Mouse (Mus musculus) gastrocnemius, adult 2 months (tissue): ENCODE data around the gene Klf11. TPM values are rescaled to one million over a fixed set of nuclear protein-coding genes. Genes with fewer than 3 reads are reported as not detected.

ENCODE experiments used
- DNase-seq: peaks from one replicate; pipeline ENCODE4 v3.0.0; 2022
- H3K27ac ChIP-seq: fragments of 200-600 bp; 2 replicates; pipeline ENCODE4 v1.8.1; 2022; ENCODE audit warnings: mild to moderate bottlenecking
- H3K4me3 ChIP-seq: fragments of 200-600 bp; 2 replicates; pipeline ENCODE4 v1.8.1; 2022; ENCODE audit warnings: mild to moderate bottlenecking, moderate library complexity
- CTCF ChIP-seq: fragments of 200-600 bp; IDR thresholded peaks from 2 replicates; pipeline ENCODE4 v1.8.1; 2022; ENCODE audit warnings: antibody characterized with exemption, mild to moderate bottlenecking, moderate library complexity
- intact Hi-C: fragments of 180-260 bp; cut with DNase I; formaldehyde crosslinking; loops from one replicate; pipeline ENCODE4 v1.15.1; 2025
- total RNA-seq, 2 experiments: library from RNA; stranded (reverse); gene quantifications; 2 replicates each; pipeline ENCODE4 v1.2.3; 2021

Gene Klf11
- total RNA-seq, 2 experiments from 2014 or later, result 4.1 to 7.9 TPM

DNA sequence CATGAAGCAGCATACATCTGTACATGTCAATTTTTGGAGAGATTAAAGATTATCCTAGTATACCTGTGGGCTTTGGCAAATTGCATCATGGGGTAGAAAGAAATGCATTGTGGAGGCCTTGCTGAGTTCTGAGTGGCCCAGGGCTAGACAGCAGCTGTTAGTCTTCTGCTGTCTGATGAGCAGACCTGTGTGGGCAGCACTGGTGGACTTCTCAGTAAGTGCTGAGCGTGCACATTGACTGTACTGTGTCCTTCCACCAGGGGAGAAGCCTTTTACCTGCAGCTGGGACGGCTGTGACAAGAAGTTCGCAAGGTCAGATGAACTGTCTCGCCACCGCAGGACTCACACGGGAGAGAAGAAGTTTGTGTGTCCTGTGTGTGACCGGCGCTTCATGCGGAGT is 8.8 kb downstream of the Klf11 start:
- no peak overlapping the region for H3K4me3 ChIP-seq
- intact Hi-C loops, result no loop called here
- DNase-seq, result no peak
- H3K27ac ChIP-seq, result no peak overlapping the region
- no peak for TF ChIP-seq CTCF

GRCm38 (mm10) chr12:24661100-24661499 is 10.0 kb downstream of the Klf11 start:
- DNase-seq, result no peak
- intact Hi-C loops, result no loop called here
- H3K4me3 ChIP-seq, result no peak overlapping the region
- H3K27ac ChIP-seq, result no peak overlapping the region
- no peak for TF ChIP-seq CTCF

DNA sequence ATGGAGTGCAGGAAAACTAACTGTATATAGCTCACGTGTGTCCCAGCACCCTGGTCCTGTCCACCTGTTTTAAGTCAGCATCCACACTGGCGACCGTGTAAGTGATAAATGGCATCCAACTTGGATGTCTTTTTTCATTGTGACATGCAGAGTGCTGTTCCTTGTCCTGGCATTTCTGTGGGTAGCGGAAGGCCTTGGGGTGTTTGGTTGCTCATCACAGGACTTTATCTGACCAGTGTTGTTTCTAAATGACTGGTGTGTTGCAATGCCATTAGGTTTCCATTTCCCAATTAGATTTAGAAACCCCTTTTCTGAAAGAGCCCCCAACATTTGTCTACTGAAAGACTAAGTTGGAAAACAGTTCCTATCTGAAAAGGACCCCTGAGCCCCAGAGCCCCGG is 11.1 kb downstream of the Klf11 start:
- intact Hi-C loops, result no loop called here
- TF ChIP-seq CTCF, result no peak
- H3K4me3 ChIP-seq, result no peak overlapping the region
- no peak overlapping the region for H3K27ac ChIP-seq
- no peak for DNase-seq

DNA sequence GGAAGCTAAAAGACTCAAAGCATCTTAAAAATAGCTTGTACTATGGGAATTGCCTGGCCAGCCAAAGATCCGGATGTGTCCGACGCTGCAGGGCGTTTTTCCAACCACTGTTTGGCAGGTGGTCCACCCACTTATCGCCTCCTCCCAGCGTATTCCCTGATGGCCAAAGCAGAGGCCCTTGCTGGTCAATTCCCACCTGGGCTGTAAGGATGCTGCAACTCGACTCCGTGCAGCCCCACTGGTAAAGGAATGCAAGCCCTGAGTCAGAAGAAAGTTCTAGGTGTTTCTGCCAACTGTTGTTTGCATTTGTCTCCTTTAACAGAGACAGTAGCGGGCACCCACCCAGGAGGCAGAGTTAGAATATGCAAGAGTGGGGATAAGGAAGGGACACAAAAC is 29.0 kb downstream of the Klf11 start:
- intact Hi-C loops, result no loop called here
- Histone ChIP-seq H3K4me3 (peak overlapping the region; percentile 75), H3K27ac (peak overlapping the region; percentile 89)

DNA sequence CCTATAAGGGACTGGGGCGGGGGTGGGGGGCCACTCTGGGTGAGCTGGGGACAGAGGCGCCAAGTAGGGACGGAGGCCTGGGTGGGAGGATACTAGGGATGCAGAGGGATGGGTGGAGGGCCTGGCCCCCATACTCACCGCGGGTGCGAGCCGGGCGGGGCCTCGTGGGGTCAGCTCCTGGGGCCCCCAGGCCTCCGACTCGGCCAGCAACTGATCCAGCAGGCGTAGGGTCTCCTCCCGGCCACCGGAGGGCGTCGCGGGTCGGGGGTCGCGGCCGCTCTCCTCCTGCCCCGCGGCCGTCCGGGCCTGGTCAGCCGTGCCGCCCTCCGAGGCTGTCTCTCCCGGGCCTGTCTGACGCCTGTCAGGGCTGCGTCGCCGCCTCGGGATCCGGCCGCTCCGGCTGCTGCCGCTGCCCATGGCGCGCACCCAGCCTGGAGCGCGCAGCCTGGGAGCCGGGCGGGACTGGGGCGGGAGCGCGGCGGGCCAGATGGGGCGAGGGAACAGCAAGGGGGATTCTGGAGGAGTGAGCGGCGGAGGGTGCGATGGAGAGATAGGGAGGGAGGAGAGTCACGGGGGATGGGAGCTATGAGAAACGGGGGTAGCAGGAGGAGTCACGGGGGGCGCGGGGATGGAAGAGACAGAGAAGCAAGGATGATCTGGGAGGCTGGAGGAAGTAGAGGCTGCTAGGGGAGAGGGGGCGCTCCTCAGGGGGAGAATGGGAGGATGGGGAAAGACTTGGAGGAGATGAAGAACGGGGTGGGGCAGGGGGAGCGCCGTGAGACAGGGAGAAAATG is 29.6 kb downstream of the Klf11 start:
- peak; percentile 30; the same call in 1 of the 2 replicates for TF ChIP-seq CTCF
- Histone ChIP-seq H3K4me3 (peak overlapping the region; percentile 75), H3K27ac (peak overlapping the region; percentile 89)
- intact Hi-C loops, result no loop called here
- peak; percentile 66 for DNase-seq

More for the DNA sequence above, 29.0 kb downstream of the Klf11 start:
- DNase-seq, result peak; percentile 76
- no peak for TF ChIP-seq CTCF

DNA sequence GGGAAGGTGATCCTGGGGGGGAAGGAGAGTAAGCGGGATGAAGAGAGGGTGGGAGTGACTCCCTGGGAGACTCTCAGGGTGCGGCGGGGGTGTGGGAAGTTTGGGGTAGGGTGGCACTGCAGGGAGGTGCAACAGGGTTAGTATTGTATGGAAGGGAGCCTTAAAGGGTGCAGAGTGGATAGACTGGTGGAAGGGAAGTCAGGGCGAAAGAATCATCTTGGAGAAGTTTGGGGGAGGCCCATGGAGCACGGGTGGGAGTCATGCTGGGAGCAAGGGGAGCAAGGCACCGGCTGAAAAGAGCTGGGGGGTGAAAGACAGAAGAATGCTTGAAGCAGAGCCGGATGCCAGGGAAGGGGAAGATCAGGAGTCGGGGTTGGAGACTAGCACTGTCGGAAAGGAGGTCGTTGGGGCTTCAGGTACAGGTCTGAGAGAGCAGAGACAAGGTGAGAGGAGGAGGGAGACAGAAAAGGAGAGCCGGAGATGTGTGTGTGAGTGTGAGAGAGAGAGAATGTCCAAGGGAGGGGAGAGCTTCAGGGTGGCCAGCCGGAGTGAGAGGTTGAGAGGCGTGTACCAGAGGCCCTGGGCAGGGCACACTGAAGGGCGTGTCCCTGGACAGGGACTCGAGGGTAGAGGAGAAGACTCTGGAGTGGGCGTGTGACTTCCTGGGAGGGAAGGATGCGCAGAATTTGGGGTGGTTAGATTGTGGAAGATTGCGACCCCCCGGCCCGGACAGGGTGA is 30.4 kb downstream of the Klf11 start, which contains the start of gene Cys1:
TSS of gene Cys1 (minus strand) at position 528 of the 738 bp plus-strand sequence.
- Histone ChIP-seq H3K4me3 (peak within 1 kb of the TSS; percentile 75), H3K27ac (peak within 1 kb of the TSS; percentile 89)
- TF ChIP-seq CTCF, result no peak
- peak; percentile 64 for DNase-seq
- intact Hi-C loops, result no loop called here

DNA sequence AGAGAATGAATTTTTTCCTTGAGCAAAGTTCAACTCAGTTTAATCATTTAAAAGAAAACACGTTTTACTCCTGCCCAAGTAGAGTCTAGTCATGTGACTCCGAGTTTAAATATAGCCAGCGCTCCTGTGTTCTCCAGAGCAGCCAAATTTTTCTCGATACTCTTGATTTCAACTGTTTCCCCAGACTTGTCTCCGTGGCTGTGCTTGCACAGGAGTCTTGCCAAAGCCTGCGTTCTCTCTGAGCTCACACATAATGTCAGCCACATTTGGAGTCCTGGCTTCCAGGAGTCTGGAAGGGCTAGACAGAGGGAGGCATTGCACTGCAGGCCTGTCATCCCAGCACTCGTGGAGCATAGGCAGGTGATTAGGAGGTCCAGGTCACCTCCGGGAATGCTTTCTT is 31.5 kb downstream of the Klf11 start:
- intact Hi-C loops, result no loop called here
- H3K27ac ChIP-seq, result peak overlapping the region; percentile 89
- no peak for TF ChIP-seq CTCF

DNA sequence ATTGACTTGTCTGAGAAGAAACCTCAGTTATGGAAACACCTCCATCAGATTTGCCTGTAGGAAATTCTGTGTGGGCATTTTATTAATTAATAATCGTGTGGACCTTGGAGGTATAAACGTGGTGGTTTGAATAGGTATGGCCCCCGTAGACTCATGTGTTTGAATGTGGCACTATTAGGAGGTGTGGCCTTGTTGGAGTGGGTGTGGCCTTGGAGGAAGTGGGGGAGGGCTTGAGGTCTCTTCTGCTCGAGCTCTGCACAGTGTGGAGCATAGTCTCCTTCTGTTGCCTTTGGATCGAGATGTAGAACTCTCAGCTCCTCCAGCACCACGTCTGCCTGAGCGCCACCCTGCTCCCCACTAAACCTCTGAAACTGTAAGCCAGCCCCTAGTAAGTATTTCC is 32.4 kb downstream of the Klf11 start:
- Histone ChIP-seq H3K4me3 (no peak overlapping the region), H3K27ac (0 out of 2 replicates have a peak overlapping the region, but pooled peaks have one; percentile 89)
- no peak for TF ChIP-seq CTCF
- intact Hi-C loops, result no loop called here
- DNase-seq, result no peak

More for the DNA sequence above, 31.5 kb downstream of the Klf11 start:
- H3K4me3 ChIP-seq, result peak overlapping the region; percentile 75
- peak; percentile 52 for DNase-seq

DNA sequence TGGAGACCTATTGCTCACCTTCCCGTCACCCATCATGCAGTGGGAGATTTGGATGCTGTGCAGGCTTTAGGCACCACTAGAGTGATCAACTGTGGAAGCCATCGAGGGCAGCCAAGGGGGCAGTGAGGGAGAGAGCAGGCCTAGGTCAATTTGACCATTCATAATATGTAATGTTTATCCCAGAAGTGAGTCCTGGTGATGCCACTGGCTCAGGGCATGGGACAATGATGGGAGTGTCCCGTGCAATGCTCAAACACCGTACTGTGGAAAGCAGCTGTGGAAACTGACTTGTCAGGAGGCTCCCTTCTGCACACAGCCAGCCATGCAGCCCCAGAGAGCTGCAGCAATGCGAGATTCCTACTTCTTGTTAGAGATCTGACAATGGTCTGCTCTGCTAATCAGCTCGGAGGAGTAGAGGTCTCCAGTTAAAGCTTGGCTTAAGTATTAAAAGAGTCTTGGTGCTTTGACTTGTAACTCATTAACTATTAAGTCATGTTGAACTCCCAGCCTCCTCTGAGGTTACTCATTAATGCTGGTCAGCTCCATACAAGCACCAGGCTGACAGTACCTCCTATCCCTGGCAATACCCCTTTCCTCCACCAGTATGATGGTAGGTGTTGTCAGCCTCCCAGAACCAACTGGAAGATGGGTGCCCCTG is 35.1 kb downstream of the Klf11 start:
- intact Hi-C loops, result no loop called here

DNA sequence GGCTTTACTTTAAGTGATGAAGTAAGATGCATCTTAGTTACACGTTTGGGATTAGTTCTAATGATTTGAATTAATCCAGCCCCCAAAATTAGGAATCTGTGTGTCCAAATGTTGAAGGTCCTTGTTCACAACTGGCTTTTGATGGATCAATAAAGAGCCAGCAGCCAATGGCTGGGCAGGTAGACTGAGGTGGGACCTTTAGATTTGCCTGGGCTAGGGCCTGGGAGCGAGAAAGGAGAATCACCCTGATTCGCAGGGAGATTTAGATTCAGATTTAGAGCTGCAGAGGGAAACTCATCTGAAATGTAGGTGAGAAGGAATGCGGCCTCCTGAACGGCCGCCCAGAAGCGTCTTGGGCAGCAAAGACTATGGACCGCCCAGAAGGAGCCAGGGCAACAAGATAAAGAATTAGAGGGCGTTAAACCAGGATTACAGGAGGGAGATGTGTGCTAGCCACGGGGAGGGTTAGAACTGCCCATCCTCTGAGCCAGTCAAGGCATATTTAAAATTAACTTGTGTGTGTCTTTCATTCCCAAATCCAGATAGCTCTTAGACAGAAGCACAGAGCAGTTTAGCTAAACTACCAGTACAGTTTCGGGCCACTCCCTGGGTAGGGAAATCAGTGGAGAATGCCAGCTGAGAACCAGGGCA is 35.7 kb downstream of the Klf11 start:
- TF ChIP-seq CTCF, result no peak
- intact Hi-C loops, result no loop called here

More for the DNA sequence above, 35.1 kb downstream of the Klf11 start:
- Histone ChIP-seq H3K27ac (no peak overlapping the region), H3K4me3 (no peak overlapping the region)
- TF ChIP-seq CTCF, result no peak
- DNase-seq, result no peak

DNA sequence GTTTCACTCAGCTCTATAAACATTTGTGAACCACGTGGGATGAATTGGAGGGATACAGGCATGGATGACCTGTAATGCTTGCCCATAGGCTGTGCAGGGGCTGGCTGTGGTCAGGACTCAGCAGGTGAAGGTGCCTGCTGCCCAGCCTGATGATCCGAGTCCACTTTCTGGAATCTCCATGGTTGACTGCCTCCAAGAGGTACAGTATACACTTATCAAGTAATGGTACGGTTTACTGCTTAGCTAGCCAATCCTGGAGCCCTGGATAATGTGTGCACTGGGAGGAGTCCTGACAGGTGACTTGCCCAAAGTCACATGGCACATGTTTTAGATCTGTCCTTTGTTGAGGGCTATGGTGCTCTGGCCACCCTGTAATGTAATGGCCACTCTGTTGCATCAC is 39.3 kb downstream of the Klf11 start:
- no peak for TF ChIP-seq CTCF
- no peak for DNase-seq
- no peak overlapping the region for H3K27ac ChIP-seq
- H3K4me3 ChIP-seq, result no peak overlapping the region
- intact Hi-C loops, result no loop called here

More for the DNA sequence above, 35.7 kb downstream of the Klf11 start:
- no peak overlapping the region for H3K27ac ChIP-seq
- DNase-seq, result no peak
- no peak overlapping the region for H3K4me3 ChIP-seq
